ENCODE assay signal across 14 mouse cellular contexts in genomic region chr3:90375562-90376246, GRCm38 (mm10). TPM values are rescaled to one million over a fixed set of nuclear protein-coding genes. Genes with fewer than 3 reads are reported as not detected.
DNase-seq lines count a peak whose midpoint lies in the region; ATAC-seq and TF ChIP-seq lines count a peak whose summit lies in the region.
"Had no signal": no experiment of that assay in that cellular context is flagged by ENCODE, and none has a peak within 500 bp of the region (broad histone marks: within the 10 kb centered on the region; RNA-seq: fewer than 3 reads in every experiment).

No protein-coding gene starts in this region.

- H3K9ac ChIP-seq in lung, postnatal 0 days (replicated peaks; ENCODE audit: low read depth): no peak overlapping the region
- 0 out of 2 replicates have a peak overlapping the region, but pooled peaks have one; percentile 9 for H3K9ac ChIP-seq in embryonic facial prominence, embryonic 11.5 days (replicated peaks; ENCODE audit: low read length)
- H3K9ac ChIP-seq: heart, embryonic 15.5 days; limb, embryonic 15.5 days; lung, embryonic 14.5 days had no signal

- H3K27me3 ChIP-seq in lung, postnatal 0 days (replicated peaks; ENCODE audit: insufficient read depth, low read length): no peaks in the 10 kb centered on the region
- no peaks in the 10 kb centered on the region for H3K27me3 ChIP-seq in embryonic facial prominence, embryonic 11.5 days (ENCODE audit: control insufficient read depth, insufficient read depth, low read length)
- H3K27me3 ChIP-seq: heart, embryonic 15.5 days; limb, embryonic 15.5 days had no signal

- no peak overlapping the region for H3K4me3 ChIP-seq in lung, postnatal 0 days (ENCODE audit: low read depth, low read length)
- no peak overlapping the region for H3K4me3 ChIP-seq in embryonic facial prominence, embryonic 11.5 days (ENCODE audit: low read depth, low read length)
- H3K4me3 ChIP-seq: heart, embryonic 15.5 days; left cerebral cortex, adult 2 months; limb, embryonic 15.5 days had no signal

- WGBS in lung, postnatal 0 days: 56% methylated on average over 3 of the region's 3 CpGs
- 43% methylated on average over 3 of the region's 3 CpGs for WGBS in embryonic facial prominence, embryonic 11.5 days

- no peak for DNase-seq in lung, postnatal 0 days (ENCODE audit: low spot score)
- DNase-seq in lung, postnatal 4 days: no peak
- DNase-seq in embryonic facial prominence, embryonic 11.5 days (ENCODE audit: low spot score): no peak
- peak; percentile 62 for DNase-seq in gonadal fat pad, adult 2 months (ENCODE audit: low read depth)
- DNase-seq in mesoderm, embryonic 11.5 days (ENCODE audit: low read depth, low spot score): peak; percentile 21
- DNase-seq in kidney, adult 11 months: no peak
- no peak for DNase-seq in ovary, postnatal 14 days (ENCODE audit: low spot score)
- DNase-seq: cerebellum, adult 11 months; gastrocnemius, postnatal 25 days; lung, embryonic 14.5 days had no signal

- H3K4me1 ChIP-seq in lung, postnatal 0 days (ENCODE audit: insufficient read depth, low read depth, low read length): no peaks in the 10 kb centered on the region
- H3K4me1 ChIP-seq in embryonic facial prominence, embryonic 11.5 days (ENCODE audit: control insufficient read depth, insufficient read depth, low read length): no peaks in the 10 kb centered on the region
- H3K4me1 ChIP-seq: heart, embryonic 15.5 days; limb, embryonic 15.5 days had no signal

- no peaks in the 10 kb centered on the region for H3K9me3 ChIP-seq in lung, postnatal 0 days (ENCODE audit: low read length)
- no peaks in the 10 kb centered on the region for H3K9me3 ChIP-seq in embryonic facial prominence, embryonic 11.5 days (replicated peaks; ENCODE audit: control insufficient read depth, low read length)
- H3K9me3 ChIP-seq: heart, embryonic 15.5 days; limb, embryonic 15.5 days had no signal

- TF ChIP-seq CTCF in lung, postnatal 0 days (IDR thresholded peaks at IDR 0.05): no peak

- H3K36me3 ChIP-seq in lung, postnatal 0 days (ENCODE audit: insufficient read depth, low read length): no peaks in the 10 kb centered on the region
- H3K36me3 ChIP-seq in embryonic facial prominence, embryonic 11.5 days (replicated peaks; ENCODE audit: control insufficient read depth, insufficient read depth, low read depth, low read length): no peaks in the 10 kb centered on the region
- H3K36me3 ChIP-seq: heart, embryonic 15.5 days; limb, embryonic 15.5 days had no signal

- ATAC-seq in lung, postnatal 0 days: peak; percentile 12; the same call in 1 of the 2 replicates
- no peak; the same call in 1 of the 2 replicates for ATAC-seq in embryonic facial prominence, embryonic 11.5 days (replicated peaks; ENCODE audit: insufficient number of reproducible peaks, low FRiP score, low TSS enrichment, low read depth)
- ATAC-seq: activated CD4-positive, CD25-positive, alpha-beta regulatory T cell, adult 4 months had no signal

- TF ChIP-seq EP300 in lung, postnatal 0 days (IDR thresholded peaks at IDR 0.05): no peak

- H3K4me2 ChIP-seq in lung, postnatal 0 days (replicated peaks; ENCODE audit: low read depth, low read length): no peak overlapping the region
- no peak overlapping the region for H3K4me2 ChIP-seq in embryonic facial prominence, embryonic 11.5 days (ENCODE audit: low read depth, low read length)
- H3K4me2 ChIP-seq: heart, embryonic 15.5 days; limb, embryonic 15.5 days; lung, embryonic 14.5 days had no signal

- H3K27ac ChIP-seq in lung, postnatal 0 days (ENCODE audit: low read length): no peak overlapping the region
- no peak overlapping the region for H3K27ac ChIP-seq in embryonic facial prominence, embryonic 11.5 days (replicated peaks; ENCODE audit: low read depth, low read length)
- H3K27ac ChIP-seq: heart, embryonic 15.5 days; left cerebral cortex, adult 2 months; limb, embryonic 15.5 days had no signal

RNA-seq across cellular contexts. Expression of gene Slc27a3, which starts 14.0 kb away (rescaled TPM):
- 16.0 and 18.0 TPM in 2 replicates for polyA plus RNA-seq in lung, postnatal 0 days (2015; fragmentation: Nextera tagmentation; extraction: Ambion mirVana)
- 15.3 and 16.8 TPM in 2 replicates for polyA plus RNA-seq in embryonic facial prominence, embryonic 11.5 days (2014; fragmentation: Nextera tagmentation; extraction: Ambion mirVana)
- 7.4 and 9.4 TPM in 2 replicates for polyA plus RNA-seq in gonadal fat pad, adult 2 months (2012; rRNA removed)

RNA-seq across cellular contexts. Expression of gene Ints3, which starts 57.7 kb away (rescaled TPM):
- polyA plus RNA-seq in lung, postnatal 0 days (2015; fragmentation: Nextera tagmentation; extraction: Ambion mirVana): 10.6 and 13.9 TPM in 2 replicates
- polyA plus RNA-seq in embryonic facial prominence, embryonic 11.5 days (2014; fragmentation: Nextera tagmentation; extraction: Ambion mirVana): 31.7 and 32.1 TPM in 2 replicates
- 30.2 and 36.5 TPM in 2 replicates for polyA plus RNA-seq in gonadal fat pad, adult 2 months (2012; rRNA removed)

Comparison
In these comparisons a context has a peak if more than half of its experiments do, and no peak if none do; other contexts are left out.
1. DNase-seq: peak in gonadal fat pad, adult 2 months (single experiment) and mesoderm, embryonic 11.5 days (single experiment); none in lung, postnatal 0 days (single experiment), lung, postnatal 4 days (0 of 2), embryonic facial prominence, embryonic 11.5 days (single experiment), kidney, adult 11 months (single experiment) and ovary, postnatal 14 days (single experiment).